Mouse (Mus musculus): ENCODE results near the gene Irf1.

The Irf1 gene

DNA sequence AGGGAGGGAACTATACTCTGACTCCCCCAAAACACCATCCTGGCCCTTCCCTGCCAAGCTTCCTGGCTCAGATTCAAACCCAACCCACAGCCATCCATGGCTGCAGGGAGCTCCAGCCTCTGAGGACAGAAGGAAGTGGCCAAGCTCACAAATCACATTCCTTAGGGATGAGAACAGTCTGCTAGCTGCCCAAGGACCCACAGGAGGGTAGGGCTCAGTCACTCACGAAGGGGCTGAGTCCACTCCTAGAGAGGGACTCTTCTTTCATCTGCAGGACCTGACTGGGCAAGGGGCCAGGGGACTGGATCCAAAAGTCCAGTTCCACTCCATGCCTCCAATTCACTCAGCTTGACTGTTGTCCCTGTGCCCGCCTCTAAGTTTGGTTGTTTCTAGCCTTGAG lies 8.0 kb upstream of the Irf1 start:
- no peak for DNase-seq

DNA sequence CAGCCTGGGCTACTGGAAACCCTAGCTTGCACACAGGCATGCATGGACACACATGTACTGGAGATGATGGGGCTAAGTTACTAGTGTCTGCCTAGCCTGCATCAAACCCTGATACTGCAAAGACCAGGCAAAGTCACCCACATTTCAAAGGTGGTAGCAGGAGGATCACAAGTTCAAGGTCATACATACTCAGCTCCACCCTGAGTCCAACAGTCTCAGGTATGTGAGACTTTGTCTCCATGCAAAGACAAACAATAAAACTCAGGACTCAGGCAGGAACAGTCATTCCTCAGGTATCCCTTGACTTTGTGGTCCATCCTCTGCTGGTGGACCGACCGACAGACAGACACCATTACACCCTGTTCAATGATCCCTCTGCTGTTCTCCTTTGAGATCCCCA lies 7.4 kb upstream of the Irf1 start:
- DNase-seq, result no peak

DNA sequence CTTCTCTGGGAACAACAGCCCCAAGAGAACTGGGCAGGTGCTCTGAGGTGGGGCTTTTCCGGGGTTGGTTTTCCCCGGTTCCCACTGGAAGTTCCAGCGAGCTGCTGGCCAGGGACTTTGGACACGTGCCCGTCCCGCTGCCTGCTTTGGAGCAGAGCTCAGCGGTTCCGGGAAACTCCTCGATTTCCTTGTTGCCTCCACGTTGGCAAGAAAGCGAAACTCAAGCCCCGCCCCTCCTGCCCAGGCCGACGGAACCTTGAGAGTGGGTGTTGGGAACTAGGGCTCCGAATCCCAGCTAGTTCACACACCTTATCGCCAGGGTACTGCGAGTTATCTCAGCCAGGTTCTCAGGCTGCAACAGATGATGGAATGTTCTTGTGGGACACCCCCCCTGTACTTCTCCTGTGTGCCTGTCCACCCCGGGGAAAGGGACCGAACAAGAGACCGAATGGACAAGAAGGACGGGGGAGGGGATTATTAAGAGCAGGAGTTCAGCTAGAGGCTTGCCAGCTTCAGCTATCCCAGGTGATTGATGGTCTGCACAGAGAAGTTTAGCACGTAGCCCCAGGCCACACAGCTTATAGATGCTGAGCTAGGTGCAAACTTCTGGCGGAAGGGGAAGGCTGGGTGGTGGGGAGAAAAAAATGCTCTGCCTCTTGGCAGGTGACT lies 6.9 kb upstream of the Irf1 start:
- no peak for DNase-seq

DNA sequence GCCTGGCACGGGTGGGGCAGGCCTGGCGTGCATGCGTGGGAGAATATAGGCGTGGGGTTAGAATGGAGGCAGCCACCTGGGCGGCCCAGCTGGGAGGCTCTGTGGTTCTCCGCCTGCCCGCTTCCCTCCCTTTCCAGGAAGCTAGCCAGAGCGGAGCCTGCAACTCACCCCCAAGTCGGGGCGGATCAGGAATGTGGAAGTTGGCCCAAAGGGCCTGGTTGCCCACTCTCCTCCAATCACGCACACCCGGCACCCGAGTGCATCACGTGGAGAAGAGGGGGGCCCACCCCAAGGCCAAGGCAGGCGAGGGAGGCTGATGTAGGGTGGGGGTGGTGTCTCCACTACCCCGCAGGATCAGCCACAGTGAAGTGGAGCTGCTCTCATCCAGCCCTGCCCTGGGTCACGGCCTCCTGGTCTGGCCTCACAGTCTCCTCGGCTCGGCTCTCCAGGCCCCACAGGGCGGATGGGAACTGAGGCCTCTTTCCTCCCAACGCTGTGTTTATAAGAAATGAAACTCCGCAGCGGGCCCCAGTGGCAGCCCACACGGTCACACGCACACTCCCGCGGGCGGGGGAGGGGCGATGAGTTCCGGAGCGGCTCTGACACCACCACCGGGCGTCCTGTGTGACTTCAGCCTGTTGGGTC lies 6.2 kb upstream of the Irf1 start:
- DNase-seq, result peak; percentile 66

DNA sequence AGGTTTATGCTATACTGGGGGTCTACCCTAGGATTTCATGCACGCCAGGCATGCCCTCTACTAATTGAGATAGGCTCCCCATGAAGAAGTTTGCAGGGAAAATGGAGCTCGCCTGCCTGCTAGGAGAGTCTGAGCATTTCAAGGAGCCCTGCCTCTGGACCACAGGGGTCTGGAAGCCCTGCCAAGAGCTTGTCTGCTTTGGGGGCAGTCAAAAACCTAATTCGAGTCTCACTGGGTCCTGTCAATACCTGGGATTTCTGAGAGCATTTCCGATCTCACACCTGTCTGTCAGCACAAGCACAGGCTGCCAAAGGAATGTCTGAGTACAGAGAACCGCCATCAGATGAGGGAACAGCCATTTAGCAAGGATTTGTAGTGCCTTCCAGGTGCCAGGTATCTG lies 5.2 kb upstream of the Irf1 start:
- no peak for DNase-seq

DNA sequence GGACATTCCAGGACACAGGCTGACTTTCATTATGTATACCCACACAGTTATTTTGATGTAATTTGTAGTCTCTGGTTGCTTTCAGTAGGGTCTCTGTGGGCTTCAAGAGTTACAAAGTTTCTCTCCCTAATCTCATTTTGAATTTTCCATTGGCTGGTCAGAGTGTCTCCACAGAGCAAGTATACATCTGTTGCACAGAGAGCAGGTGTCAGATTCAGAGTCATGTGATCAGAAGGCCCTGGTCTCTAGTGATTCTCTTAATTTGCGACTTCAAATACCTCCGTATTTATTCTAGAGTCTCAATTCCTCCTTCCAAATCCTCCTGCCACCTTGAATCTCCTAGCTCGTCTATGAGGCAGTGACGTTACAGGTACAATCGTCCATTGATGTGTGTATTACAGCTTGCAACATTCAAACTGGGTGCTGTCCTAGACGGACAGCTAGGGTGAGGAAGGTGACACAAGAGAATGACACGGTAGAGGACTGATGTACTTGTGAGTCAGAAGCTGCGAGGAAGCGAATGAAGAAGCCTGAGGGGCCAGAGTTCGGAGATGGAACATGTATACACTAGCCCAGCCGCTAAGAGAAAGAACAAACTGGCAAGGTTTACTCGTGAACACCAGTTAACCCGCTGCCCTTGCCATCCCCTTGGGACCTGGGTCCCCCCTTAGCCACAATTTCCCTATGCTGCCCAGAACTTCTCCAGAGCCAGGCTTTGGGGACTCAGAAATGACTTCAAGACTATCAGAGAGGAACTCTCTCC lies 1.2 kb upstream of the Irf1 start:
- DNase-seq, result no peak

DNA sequence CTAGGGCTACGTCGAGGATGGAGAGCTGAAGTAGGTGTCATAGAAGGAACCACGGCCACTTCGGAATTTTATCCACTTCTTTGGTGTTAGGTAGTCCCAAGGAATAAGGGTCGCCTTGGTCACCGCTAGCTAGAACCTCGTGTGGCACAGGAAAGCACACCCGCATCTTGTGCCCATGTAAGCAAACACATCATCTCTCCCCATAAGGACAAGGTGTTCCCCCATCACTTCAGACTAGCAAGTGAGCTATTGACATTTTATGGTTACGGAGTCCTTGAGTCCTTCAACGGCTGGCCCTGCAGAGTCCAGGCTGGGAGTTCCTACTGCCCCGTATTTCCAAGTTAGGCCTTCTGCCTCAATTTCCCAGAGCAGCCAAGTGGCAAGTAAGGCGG lies 633 bp upstream of the Irf1 start:
- no peak for DNase-seq

DNA sequence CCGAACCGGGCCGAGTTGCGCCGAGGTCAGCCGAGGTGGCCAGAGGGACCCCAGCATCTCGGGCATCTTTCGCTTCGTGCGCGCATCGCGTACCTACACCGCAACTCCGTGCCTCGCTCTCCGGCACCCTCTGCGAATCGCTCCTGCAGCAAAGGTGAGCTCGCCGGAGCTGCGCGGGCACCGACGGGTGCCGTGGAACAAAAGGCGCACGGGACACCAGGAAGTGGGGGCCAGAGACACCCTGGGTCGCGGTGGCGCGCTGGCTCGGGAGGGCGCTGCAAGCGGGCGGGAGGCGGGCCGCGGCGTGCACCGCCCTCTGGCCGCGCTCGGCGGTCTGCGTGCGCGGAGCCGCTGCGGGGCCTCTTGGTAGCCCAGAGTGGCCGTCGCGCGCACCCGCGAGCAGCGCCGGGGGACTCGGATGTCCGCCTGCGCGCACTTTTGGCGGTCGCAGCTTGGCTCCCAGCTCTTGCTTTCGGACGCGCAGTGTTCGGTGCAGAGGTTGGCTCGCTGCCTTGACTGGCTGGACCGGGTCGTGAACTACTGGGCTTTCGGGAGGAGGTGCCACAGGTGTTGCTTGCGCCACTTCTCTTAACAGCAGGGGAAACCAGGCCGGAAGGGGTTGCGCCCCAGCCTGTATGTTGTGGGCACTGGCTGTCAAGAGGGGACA lies 444 bp downstream of the Irf1 start:
- peak; percentile 62 for DNase-seq

DNA sequence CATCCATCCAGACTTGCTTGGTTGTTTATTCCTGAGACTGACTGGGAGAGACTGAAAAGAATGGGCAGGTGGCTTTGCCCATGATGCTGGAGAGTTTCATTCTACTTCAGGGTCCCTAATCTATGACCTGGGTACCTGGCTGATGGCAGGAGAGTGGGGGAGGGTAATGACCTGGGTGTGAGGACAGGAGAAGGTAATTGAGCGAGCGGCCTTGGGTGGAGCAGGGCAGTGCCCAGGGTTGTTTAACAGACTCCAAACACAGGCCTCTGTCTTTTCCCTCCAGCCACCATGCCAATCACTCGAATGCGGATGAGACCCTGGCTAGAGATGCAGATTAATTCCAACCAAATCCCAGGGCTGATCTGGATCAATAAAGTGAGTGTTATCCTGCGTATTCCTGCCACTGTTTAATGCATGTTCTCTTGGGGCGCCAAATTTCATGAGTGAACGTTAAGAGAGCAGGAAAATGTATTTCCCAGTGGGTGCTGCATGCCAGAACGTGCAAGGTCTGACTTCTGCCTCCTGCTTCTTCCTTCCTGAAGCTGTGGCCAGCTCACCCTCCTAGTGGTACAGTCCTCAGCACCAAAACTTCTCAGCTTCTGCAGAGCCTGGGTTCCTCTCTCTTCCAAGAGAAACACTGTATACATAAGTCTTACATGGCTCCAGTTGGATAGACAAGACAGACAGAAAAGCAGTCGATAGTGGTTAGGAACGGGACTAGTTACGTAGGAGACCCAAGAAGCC lies 1.4 kb downstream of the Irf1 start:
- DNase-seq, result no peak

DNA sequence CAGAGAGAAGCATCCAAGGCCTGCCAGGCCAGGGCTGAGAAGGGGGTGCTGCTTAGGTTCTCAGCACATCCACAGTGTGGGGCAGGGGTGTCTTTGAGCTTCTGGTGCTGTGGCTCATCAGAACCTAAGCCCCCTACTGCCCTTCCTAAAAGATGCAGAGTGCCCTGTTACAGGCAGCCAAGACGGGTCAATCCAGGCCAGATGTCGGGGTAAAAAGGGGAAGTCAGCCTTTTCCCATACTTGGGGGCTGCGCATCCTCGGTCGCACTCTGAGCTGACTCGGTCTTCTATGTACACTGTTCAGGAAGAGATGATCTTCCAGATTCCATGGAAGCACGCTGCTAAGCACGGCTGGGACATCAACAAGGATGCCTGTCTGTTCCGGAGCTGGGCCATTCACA lies 2.7 kb downstream of the Irf1 start:
- DNase-seq, result no peak

DNA sequence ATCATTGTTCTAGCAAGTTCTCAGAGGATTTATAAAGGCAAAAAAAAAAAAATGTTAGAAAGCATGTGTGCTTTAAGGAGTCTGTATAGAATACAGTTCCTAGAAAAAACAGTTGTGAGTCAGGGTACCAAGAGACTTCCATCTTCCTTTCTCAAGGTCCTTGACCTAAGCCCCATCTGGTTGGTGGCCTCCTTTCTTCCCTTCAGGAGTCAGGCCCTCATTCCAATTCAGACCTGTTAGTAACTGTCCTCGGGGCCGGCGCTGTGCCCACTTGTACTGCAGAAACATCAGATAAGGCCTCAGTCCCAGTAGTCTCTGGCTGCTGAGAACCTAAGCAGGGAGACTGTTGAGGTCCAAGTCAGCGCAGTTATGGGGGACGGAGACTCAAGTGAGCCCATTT lies 3.3 kb downstream of the Irf1 start, which contains the start of gene Gm17334:
Gm17334 (minus strand) TSS at position 101 of the 400 bp plus-strand sequence.
- DNase-seq, result no peak

DNA sequence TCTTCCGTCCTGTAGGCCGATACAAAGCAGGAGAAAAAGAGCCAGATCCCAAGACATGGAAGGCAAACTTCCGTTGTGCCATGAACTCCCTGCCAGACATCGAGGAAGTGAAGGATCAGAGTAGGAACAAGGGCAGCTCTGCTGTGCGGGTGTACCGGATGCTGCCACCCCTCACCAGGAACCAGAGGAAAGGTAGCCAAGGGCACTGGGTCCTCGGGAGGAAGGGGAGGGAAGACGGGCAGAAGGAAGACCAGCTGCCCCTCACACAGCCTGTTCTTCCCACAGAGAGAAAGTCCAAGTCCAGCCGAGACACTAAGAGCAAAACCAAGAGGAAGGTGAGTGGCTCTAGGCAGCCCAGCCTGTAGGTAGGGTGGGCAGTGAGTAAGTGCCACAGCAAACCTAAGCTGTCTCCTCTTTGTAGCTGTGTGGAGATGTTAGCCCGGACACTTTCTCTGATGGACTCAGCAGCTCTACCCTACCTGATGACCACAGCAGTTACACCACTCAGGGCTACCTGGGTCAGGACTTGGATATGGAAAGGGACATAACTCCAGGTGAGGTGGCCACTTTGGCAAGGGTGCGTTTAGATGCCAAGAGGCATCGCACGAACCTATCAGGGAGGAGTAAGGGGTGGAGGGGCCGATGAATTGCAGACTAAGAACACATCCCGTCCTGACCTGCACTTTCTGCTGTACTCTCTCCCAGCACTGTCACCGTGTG lies 4.0 kb downstream of the Irf1 start:
- no peak for DNase-seq

DNA sequence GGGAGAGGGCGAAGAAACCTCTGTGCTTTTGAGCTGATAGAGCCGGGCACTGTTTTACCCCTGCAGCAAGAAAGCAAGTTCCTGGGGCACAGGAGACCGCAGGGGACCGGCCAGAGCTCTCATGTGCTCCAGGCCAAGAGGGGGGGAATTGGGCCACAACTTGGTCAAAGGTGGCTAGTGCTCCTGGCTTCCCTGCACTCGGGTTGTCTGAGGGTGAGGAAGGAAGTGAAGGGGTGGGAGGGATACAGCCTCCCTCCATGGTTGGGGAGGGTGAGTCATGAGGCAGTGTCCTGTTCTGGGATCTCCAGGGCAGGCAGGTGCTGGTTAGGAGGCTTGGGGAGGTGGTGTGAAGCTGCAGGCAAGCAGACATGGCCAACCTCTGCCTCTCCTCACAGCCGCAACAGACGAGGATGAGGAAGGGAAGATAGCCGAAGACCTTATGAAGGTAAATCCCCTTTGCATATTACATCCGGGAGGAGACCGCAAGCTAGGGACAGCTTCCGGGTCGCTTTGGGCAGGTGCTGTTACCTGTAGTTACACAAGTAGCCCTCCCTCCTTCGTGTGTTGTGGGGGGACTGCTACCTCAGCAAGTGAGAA lies 4.9 kb downstream of the Irf1 start:
- DNase-seq, result no peak

DNA sequence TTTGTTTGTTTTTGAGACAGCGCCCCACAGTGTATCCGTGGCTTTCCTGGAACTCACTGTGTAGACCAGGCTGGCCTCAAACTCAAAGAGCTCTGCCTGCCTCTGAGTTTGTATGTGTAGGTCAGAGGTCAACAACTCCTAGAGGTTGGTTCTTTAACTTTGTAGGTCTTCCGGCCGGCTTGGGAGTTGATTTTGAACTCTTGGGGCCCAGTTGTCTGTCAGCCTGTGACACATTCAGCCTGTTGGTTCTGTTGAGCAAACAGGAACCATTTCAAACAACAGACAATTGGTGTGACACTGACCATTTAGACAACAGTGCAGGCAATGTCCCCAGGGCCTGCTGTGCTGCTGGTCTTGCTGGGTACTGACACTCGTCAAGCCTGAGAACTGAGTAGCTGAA lies 7.9 kb downstream of the Irf1 start:
- no peak for DNase-seq

DNA sequence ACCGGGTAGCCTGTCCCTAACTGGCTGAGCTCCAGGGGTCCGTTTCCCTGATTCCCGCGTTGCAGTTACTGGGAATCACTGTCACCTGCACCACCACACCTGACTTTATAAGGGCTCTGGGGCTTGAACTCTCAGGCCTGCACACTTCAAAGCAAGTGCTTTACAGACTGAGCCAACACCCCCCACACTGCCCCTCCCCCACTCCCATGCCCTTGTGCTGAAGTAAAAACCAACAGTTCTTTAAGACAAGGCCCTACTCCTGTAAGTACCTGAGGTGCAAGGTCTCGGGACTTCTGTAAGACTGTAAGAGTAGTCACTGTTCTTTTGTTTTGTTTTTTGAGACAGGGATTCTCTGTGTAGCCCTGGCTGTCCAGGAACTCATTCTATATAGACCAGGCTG lies 8.6 kb downstream of the Irf1 start:
- no peak for DNase-seq

DNA sequence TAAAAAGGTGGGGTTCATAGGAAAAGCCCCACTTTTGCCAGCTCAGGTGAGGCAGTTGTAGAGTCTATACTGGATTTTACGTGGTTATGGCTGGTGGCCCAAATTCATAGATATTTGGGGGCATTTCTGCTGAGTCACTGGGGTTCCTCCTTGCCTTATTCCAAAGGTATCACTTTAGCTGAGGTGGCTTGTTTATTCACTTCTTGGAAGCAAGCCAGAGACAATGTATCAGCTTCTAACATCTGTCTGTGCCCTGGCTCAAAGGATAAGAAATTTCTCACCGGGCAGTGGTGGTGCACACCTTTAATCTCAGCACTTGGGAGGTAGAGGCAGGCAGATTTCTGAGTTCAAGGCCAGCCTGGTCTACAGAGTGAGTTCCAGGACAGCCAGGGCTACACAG lies 10.0 kb downstream of the Irf1 start:
- DNase-seq, result no peak

DNA sequence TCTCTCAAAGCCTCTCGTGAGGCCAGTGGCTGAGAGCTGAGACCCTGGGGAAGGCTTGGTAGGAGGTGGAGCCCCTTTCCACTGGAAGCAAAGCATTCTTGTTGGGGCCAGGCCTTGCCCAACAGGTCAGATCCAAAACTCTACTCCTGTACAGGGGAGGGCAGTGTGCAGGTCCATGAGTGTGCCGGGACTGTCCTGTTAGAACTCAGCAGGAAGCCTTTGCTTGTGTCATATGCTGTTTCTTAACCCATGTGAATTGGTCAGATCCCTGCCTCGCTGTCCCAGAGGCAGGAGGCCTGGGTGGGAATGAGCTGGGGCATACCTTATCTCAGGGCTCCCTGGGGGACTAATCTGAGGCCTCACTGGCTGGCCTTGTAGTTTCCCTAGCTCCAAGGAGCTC lies 10.4 kb downstream of the Irf1 start:
- no peak for DNase-seq

DNA sequence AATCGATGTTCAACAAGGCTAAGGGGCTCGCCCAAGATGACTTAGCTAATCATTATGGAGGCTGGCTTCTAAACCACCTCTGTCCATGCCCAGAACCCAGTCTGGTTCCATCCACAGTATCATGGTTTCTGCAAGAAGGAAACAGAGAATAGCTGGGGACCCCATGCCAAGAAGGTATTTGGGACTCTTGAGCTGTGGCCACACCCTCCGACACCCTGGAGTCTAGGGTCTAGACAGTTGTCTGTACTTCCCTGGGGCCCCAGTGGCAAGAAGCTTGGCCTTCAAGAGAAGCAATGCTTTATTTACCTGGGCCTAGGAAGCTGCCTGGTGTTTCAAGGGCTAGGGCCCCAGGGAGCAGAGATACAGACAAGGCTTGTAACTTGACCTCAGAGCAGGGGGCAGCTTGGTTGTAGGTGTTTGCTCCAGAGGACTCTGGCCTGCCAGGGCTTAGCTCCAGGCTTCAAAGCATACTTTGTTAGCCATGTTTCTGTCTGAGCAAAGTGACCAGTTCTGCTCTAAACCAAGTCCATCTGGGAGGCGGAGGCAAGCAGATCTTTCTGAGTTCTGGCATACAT lies 11.5 kb downstream of the Irf1 start:
- no peak for DNase-seq

DNA sequence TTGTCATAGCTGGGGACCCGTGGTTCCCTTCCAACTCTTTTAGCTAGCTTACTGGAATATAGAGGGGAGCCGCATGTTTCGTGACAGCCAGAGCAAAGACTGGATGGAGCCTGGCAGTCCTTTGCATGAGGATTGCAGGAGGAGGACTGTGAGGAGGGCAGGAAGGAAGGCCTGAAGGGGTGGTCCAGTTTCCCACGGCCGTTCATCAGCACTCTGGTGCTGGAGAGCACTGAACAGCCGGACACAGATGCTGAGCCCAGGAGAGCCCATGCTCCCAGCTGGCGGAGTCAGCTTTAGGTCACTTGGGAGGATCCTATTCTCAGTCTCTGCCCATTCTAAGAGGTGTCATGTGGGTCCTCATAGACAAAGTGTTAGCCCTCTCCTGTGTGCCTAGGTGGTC lies 12.2 kb downstream of the Irf1 start:
- DNase-seq, result no peak

DNA sequence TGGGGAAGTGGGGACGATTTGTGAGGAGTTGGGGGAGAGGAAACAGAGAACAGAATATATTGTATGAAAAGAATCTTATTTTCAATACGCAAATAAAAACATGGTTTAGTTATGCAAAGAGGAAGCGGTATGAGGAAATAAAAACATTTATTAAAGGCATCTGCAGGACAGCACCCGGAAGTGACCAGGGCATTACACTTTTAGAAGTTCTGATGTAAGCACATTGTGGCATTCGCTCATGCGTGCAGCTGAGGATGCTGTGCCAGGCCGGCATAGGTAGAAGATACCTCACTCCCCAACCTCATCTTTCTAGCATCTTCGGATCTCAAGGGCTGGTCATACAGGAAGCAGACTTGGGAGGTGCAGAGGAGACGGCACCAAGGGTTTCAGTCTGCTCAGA lies 13.5 kb downstream of the Irf1 start:
- no peak for DNase-seq

DNA sequence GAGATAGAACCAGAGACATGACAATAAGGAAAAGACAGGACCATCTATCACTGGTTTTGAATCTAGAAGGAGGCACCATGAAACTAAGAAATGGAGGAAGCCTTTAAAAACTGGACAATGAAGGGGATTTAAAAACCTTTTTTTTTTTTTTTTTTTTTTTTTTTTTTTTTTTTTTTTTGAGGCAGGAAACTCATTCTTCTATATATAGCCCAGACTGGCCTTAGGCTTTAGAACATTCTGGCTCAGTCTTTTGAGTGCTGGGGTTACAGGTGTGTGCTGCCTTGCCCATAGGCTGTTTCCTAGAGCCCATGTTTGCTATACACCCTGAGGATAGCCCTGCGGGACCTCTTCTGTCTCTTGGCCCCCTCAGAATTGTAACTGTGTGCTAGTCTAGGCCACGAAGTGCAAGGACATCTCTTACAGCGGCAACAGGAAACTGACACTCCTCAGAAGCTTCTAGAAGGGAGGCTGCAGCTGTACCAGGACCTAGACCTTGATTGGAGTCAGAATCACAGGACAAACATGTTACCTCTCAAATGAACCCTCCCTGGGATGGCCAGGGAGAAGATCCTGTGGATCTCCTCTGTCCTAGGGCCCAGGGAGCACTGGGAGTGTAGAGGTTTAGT lies 15.6 kb downstream of the Irf1 start:
- DNase-seq, result no peak

Measured in right cerebral cortex, postnatal 25 days (tissue).